Mouse (Mus musculus) adipocyte (in vitro differentiated cells): ENCODE data around the gene Arhgef40.
A peak's percentile ranks its signal among the peaks of the same experiment; 100 is the strongest.

Experiments
- DNase-seq: peaks from one replicate; pipeline ENCODE4 v3.0.0-alpha.2; 2016; ENCODE audit warnings: low spot score

The Arhgef40 gene

GRCm38 (mm10) chr14:51984247-51985231 lies at the start of gene Arhgef40:
Gene Arhgef40 (plus strand): TSS chr14:51984719.
- DNase-seq = peak; percentile 72

DNA sequence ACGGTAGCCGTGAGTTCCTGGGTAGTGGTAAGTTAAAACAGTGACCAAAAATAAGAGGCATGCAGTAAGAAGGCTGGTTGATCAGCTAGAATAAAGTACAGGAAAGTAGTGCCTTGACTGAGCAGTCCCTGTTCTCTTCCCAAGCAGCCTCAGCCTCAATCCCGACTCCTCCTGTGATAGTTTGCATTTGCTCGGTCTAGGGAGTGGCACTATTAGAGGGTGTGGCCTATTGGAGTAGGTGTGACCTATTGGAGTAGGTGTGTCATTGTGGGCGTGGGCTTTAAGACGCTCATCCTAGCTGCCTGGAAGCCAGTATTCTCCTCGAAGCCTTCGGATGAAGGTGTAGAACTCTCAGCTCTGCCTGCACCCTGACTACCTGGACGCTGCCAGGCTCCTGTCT lies 45.5 kb upstream of the Arhgef40 start:
- no peak for DNase-seq

DNA sequence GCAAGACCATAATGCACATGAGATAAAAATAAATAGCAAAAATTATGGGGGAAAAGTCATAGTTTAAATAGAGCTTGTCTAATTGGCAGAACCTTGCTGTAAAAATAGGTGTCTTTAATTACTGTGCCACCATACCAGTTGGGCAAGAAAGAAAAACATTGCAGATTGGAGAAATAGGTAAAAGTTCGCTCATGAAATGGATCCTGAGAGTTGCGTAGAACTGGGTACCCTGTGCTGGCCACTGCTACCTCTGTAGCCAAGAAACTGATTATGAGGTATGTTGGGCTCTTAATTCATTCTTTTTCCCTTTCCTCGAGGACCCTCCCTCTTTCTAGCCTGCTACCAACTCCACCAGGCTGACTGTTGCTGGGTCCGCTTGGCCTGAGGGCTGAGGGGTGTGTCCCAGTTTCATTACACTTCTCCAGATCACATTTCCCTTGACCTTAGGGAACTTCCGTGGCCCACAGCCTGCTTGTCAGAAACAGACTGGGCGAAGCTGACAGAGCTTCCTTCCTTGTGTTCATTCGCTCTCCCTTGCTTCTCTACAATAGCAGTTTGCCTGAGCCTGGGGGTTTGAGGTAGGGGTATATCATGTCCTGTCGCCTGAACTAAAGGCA lies 43.5 kb upstream of the Arhgef40 start:
- peak; percentile 72 for DNase-seq

GRCm38 (mm10) chr14:51941577-51941976 lies 42.9 kb upstream of the Arhgef40 start:
- no peak for DNase-seq

DNA sequence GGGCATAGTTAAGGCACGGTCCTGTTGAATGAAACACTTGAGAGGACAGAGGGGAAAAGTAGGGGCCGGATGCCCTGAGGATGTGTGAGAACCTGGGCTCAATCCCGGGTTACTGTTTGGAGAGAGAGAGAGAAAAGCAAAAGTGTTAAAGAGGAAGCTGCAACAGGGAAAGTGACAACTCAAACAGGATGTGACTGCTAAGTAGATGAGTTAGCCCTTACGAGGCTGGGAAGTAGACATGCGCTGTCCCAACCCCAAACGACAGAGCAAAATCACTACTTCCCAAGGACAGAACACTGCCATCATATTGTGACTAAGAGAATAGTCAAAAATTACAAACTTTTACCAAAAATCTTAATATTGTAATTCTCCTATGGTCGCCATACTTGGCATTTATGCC lies 42.3 kb upstream of the Arhgef40 start:
- DNase-seq = no peak

- DNase-seq = peak; percentile 63
Observed at GRCm38 (mm10) chr14:51943336-51943735, 41.2 kb upstream of the Arhgef40 start.

GRCm38 (mm10) chr14:51960316-51960715 lies 24.2 kb upstream of the Arhgef40 start:
- DNase-seq = peak; percentile 14

GRCm38 (mm10) chr14:51967400-51967799 lies 17.1 kb upstream of the Arhgef40 start:
- DNase-seq = no peak

- DNase-seq = no peak
Observed at GRCm38 (mm10) chr14:51979252-51979651, 5.3 kb upstream of the Arhgef40 start.

- peak; percentile 31 for DNase-seq
Observed at GRCm38 (mm10) chr14:51983251-51983650, 1.3 kb upstream of the Arhgef40 start.

GRCm38 (mm10) chr14:51983855-51984246 lies 668 bp upstream of the Arhgef40 start:
- DNase-seq = peak; percentile 4

DNA sequence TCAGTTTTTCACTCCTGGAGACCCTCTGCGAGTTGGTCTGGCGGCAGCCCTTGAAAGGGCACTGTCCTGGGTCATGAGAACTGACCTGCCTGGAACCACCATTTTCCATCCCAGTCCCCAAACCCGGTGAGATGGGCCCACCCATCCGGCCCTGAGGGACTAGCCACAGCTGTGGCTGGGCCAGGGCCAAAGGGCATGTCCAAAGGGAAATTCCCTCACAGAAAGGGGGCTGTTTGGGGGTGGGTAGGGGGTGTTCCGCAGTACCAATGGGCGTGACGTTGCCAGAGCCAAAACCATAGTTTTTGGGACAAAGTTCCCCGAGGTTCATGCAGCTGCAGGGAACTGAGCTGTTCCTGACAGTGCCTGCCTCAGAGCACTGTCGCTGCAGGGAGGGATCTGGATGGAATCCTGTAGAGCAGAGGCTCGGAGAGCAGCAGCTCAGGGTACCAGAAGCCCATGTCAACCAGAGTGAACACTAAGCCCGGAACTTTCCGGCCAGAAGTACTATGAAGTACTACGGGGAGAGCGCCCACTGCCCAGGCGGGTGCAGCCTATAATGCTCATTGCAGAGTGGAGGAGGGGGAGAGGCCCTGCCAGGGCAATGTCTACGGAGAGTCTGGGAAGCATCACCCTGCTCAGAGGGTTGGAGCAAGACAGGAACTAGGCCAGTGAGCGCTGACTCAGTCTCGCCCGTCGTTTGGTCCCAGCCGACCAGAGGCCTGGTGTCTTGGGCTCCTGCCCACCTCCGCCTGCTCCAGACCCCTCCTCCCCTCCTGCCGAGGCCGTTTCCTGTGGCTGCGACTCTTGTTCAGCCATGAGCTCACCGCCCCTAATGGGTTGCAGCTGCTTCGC lies 1.0 kb downstream of the Arhgef40 start:
- DNase-seq = peak; percentile 93

DNA sequence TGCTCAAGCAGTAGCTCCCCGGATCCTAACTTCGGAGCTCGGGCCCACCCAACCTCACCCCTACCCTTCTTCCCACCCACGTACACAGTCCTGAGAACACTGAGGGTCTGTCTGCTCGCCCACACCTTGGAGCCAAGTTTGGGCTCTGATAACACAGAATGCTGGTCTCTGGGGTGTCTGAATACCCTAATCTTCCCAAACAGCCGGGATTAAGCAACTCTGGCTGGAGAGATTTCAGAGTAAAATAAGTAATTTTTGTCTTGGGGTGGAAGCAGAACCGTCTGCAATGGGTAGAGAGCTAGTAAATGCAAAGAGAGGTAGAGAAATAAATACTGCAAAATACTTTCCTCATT lies 1.6 kb downstream of the Arhgef40 start:
- DNase-seq = no peak

DNA sequence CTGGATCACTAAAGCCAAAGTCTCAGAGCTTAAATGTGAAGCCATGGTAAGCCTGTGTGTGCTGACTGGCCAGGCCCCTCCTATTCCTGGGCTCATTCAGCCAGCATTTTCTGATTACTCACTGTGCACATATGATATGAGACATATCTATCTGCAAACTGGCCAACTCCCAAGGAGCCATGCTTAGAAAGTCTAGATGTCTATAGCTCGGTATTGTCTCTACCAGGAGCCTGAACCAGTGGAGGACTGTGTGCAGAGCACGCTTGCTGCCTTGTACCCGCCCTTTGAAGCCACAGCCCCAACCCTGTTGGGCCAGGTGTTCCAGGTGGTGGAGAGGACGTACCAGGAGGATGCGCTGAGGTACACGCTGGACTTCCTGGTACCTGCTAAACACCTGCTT lies 2.7 kb downstream of the Arhgef40 start:
- peak; percentile 14 for DNase-seq

DNA sequence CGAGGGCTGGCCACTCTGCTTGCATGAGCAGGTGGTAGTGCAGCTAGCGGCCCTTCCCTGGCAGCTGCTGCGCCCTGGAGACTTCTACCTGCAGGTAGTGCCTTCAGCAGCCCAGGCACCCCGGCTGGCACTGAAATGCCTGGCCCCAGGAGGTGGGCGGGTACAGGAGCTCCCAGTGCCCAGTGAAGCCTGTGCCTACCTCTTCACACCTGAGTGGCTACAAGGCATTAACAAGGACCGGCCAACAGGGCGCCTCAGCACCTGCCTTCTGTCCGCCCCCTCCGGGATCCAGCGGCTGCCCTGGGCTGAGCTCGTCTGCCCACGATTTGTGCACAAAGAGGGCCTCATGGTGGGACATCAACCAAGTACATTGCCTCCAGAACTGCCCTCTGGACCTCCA lies 4.2 kb downstream of the Arhgef40 start:
- peak; percentile 1 for DNase-seq

GRCm38 (mm10) chr14:51989461-51989970 lies 5.0 kb downstream of the Arhgef40 start:
- DNase-seq = no peak

- no peak for DNase-seq
Observed at GRCm38 (mm10) chr14:51994453-51994852, 9.9 kb downstream of the Arhgef40 start.

DNA sequence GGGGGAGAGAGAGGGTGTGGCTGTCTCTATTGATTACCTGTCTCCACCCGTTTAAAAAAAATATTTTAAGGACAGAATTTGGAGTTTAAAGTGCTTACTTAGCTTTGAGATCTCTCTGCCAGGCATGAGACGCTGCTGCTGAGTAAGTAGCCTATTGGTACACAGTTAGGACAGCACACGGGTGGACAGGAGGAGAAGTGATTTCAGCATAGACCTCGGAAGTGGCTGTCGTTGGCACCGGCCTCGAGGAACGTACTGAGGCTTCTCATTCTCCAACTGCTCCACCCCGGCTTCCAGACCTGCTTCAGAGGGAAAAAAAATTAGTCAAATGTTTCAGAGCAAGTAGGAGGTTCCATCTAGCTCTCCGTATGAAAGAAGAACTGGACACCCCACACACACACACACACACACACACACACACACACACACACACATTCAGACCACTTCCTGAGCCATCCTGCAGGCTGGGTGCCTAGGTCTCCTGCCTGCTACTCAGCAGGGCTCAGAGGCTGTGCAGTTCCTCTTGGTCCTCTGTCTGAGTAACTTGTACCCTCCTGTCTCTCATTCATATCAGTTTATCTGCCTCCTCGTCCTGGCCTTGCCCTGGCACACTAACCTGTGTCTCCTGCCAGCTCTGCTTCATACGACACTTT lies 10.8 kb downstream of the Arhgef40 start:
- DNase-seq = no peak

GRCm38 (mm10) chr14:51996231-51996841 lies 11.8 kb downstream of the Arhgef40 start:
- DNase-seq = peak; percentile 57

- no peak for DNase-seq
Observed at GRCm38 (mm10) chr14:51996866-51997265, 12.3 kb downstream of the Arhgef40 start.

DNA sequence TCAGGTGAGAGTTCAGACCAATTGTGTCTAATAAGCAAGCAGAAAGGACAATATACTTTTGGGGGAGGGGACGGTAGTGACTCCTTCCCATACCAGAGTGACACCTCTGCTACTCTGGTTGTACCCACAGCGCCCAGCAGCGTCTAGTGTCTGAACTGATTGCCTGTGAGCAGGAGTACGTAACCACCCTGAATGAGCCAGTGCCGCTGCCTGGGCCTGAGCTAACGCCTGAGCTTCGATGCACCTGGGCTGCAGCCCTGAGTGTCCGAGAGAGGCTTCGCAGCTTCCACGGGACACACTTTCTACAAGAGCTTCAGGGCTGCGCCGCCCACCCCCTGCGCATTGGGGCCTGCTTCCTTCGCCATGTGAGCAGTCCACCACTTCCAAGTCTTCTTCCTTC lies 13.0 kb downstream of the Arhgef40 start:
- no peak for DNase-seq
